31 mouse cellular contexts compared by ENCODE assay signal in genomic region chr5:30427406-30427805, GRCm38 (mm10). TPM values are rescaled to one million over a fixed set of nuclear protein-coding genes. Genes with fewer than 3 reads are reported as not detected.
"Had no signal": no experiment of that assay in that cellular context is flagged by ENCODE, and none has a peak within 500 bp of the region (broad histone marks: within the 10 kb centered on the region; RNA-seq: fewer than 3 reads in every experiment).

No protein-coding gene starts in this region.

- H3K4me3 ChIP-seq: embryonic facial prominence, embryonic 10.5 days; embryonic facial prominence, embryonic 12.5 days; embryonic facial prominence, embryonic 13.5 days; embryonic facial prominence, embryonic 15.5 days; erythroblast, embryonic 14.5 days; forebrain, embryonic 10.5 days; forebrain, embryonic 12.5 days; forebrain, embryonic 13.5 days; forebrain, embryonic 15.5 days; gastrocnemius, adult 2 months had no signal

- ATAC-seq: forebrain, embryonic 13.5 days; forebrain, embryonic 14.5 days; forebrain, embryonic 15.5 days; forebrain, embryonic 16.5 days; forebrain, postnatal 0 days had no signal

- H3K27me3 ChIP-seq: embryonic facial prominence, embryonic 12.5 days; embryonic facial prominence, embryonic 13.5 days; embryonic facial prominence, embryonic 15.5 days; forebrain, embryonic 12.5 days; forebrain, embryonic 13.5 days; forebrain, embryonic 15.5 days had no signal

- H3K9me3 ChIP-seq: embryonic facial prominence, embryonic 10.5 days; embryonic facial prominence, embryonic 12.5 days; embryonic facial prominence, embryonic 13.5 days; embryonic facial prominence, embryonic 15.5 days; forebrain, embryonic 10.5 days; forebrain, embryonic 12.5 days; forebrain, embryonic 13.5 days; forebrain, embryonic 15.5 days had no signal

- H3K4me2 ChIP-seq: embryonic facial prominence, embryonic 12.5 days; embryonic facial prominence, embryonic 13.5 days; embryonic facial prominence, embryonic 15.5 days; forebrain, embryonic 12.5 days; forebrain, embryonic 13.5 days; forebrain, embryonic 15.5 days had no signal

- H3K9ac ChIP-seq: embryonic facial prominence, embryonic 12.5 days; embryonic facial prominence, embryonic 13.5 days; embryonic facial prominence, embryonic 15.5 days; forebrain, embryonic 12.5 days; forebrain, embryonic 13.5 days; forebrain, embryonic 15.5 days; forebrain, postnatal 0 days had no signal

- H3K4me1 ChIP-seq: embryonic facial prominence, embryonic 12.5 days; forebrain, embryonic 12.5 days; forebrain, embryonic 13.5 days had no signal

- DNase-seq: cerebellum, adult 18-20 months; cerebellum, adult 2 months; cerebellum, adult 8-10 months; cerebellum, adult 9-10 months; cerebellum, adult 9-11 months; cerebellum, postnatal 10 days; cerebellum, postnatal 14 days; cerebellum, postnatal 25 days; cerebellum, postnatal 36 days; embryo, embryonic 11 days; forebrain, postnatal 0 days; gastrocnemius, adult 2 months; gastrocnemius, postnatal 10 days; gastrocnemius, postnatal 14 days; gastrocnemius, postnatal 25 days; gastrocnemius, postnatal 36 days; heart, adult 11 months had no signal

- H3K27ac ChIP-seq: embryonic facial prominence, embryonic 10.5 days; embryonic facial prominence, embryonic 12.5 days; embryonic facial prominence, embryonic 13.5 days; embryonic facial prominence, embryonic 15.5 days; forebrain, embryonic 10.5 days; forebrain, embryonic 12.5 days; forebrain, embryonic 13.5 days; forebrain, embryonic 15.5 days; gastrocnemius, adult 2 months had no signal

- H3K36me3 ChIP-seq: embryonic facial prominence, embryonic 10.5 days; embryonic facial prominence, embryonic 12.5 days; embryonic facial prominence, embryonic 13.5 days; embryonic facial prominence, embryonic 15.5 days; forebrain, embryonic 10.5 days; forebrain, embryonic 12.5 days; forebrain, embryonic 15.5 days had no signal

RNA-seq across cellular contexts. Expression of gene Otof, which starts 34.3 kb away (rescaled TPM):
- polyA plus RNA-seq: erythroblast, embryonic 14.5 days had no signal

RNA-seq across cellular contexts. Expression of gene 1700001C02Rik, which starts 38.4 kb away (rescaled TPM):
- polyA plus RNA-seq: embryonic facial prominence, embryonic 10.5 days; embryonic facial prominence, embryonic 11.5 days; embryonic facial prominence, embryonic 12.5 days; embryonic facial prominence, embryonic 13.5 days; erythroblast, embryonic 14.5 days; forebrain, embryonic 10.5 days; forebrain, embryonic 11.5 days; forebrain, embryonic 12.5 days; frontal cortex, adult 2 months had no signal
